Mouse (Mus musculus) CD4-positive, CD25-positive, alpha-beta regulatory T cell, adult 4 months (primary cell): ENCODE measurements around the gene Vmn1r51. TPM values are rescaled to one million over a fixed set of nuclear protein-coding genes. Genes with fewer than 3 reads are reported as not detected.
"Not testable (repeated sequence)": the region's sequence is repeated elsewhere in the genome, so short reads cannot be mapped to it uniquely, and the experiment has no call there.

Experiments used
- ATAC-seq: one replicate; pipeline ENCODE4 v1.8.0; 2017
- polyA plus RNA-seq, 2 experiments: library from polyadenylated mRNA; unstranded; fragments of 100-300 nt; shearing (Covaris generic); gene quantifications; one replicate each; pipeline ENCODE4 v1.2.1; 2017

Vmn1r51 gene
- not detected for polyA plus RNA-seq

DNA sequence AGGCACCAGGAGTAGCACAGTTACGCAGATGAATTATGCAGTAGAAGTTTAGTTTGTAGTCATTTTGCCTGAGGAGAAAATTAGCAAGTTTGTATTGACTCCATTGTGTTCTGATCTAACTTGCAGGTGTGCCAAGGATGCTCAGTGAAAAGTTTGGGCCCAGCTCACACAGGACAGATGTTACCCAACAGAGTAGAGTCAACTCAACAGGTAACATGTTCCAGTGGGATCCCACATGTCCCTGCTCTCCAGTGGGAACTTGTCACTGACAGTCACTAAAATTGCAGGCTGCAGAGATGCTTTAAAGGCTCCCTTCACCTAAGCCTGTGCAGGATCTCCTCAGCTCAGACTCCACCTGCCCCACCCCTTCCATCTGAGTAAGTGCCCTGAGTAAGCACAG, at the start of gene Vmn1r51:
Gene Vmn1r51 (plus strand): TSS at position 301 of the 400 bp plus-strand sequence.
- not testable (repeated sequence) for ATAC-seq

- ATAC-seq = no peak
Observed at GRCm38 (mm10) chr6:90078406-90078805, 44.0 kb upstream of the Vmn1r51 start, which contains the start of gene Vmn1r49. Gene Vmn1r49, minus strand, starts transcription at chr6:90078506.

DNA sequence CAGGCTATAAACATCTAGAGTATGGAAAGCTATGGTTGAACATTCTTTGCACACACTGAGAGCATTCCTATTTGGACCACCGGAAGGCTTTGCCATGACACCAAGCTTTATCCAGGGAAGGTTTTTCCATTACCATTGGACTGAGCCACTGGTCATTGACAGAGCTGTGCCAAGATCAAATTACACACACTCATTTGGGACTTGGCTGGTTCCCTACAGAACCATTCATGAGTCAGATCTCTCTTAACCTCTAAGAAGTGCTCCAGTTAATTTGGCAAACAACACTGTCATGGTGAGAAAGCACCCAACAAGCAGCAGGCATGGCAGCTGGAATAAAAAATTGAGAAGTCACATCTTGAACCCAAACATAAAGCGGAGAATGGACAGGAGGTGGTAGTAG, 21.8 kb upstream of the Vmn1r51 start:
- no peak for ATAC-seq

DNA sequence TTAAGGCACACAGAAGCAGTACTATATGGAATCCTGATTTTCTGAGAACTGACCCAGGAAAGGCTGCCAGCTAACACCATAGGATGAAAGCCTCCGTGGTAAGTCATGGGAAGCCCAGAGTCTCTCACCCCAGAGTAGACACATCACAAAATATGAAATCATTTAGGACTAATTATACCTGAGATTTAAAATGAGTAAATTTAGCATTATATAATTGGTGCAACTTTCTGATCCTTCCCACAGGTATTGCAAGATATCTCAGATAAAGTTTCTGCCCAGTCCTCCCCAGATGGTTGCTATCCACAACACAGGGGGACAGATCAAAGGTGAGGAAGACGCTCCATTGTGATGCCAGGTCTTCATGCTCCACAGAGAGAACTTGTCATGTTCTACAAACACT, 21.3 kb upstream of the Vmn1r51 start, which contains the start of gene Vmn1r50:
Gene Vmn1r50 (plus strand): TSS at position 301 of the 400 bp plus-strand sequence.
- no peak for ATAC-seq

GRCm38 (mm10) chr6:90160139-90160538, 37.7 kb downstream of the Vmn1r51 start:
- ATAC-seq = no peak

DNA sequence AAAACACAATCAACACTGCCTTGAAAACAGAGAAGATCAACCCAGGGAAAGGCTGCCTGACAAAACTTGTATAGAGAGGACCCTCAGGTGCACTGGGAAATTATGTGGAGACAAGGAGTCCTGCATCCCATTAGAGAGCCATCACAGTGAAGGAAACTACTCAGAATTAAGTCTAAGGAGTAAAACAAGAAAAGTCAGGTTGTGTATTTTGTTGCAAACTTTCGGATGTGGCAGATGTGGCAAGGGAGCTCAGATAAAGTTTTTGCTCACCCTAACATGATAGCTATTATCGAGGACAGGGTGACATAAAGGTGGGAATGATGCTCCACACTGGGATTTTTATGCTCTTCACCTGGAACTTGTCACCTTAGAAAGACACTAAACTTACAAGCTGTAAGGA, 52.1 kb downstream of the Vmn1r51 start, which contains the start of gene Vmn1r52:
Gene Vmn1r52 (plus strand): TSS at position 301 of the 400 bp plus-strand sequence.
- no peak for ATAC-seq

Other genes starting within 250 kb of the Vmn1r51 start
- not detected for gene Vmn1r42, start 246.2 kb upstream of the Vmn1r51 start, polyA plus RNA-seq
- gene Vmn1r43, start 246.2 kb upstream of the Vmn1r51 start, polyA plus RNA-seq = under 1 TPM in 1 of 2 experiments, not detected in 1; 0.04 TPM
- gene Vmn1r44, start 238.9 kb upstream of the Vmn1r51 start, polyA plus RNA-seq = not detected
- gene Vmn1r45, start 182.0 kb upstream of the Vmn1r51 start, polyA plus RNA-seq = not detected
- under 1 TPM in 1 of 2 experiments, not detected in 1; 0.04 TPM for gene Vmn1r46, start 153.3 kb upstream of the Vmn1r51 start, polyA plus RNA-seq
- not detected for gene Vmn1r47, start 106.4 kb upstream of the Vmn1r51 start, polyA plus RNA-seq
- not detected for gene Vmn1r48, start 85.8 kb upstream of the Vmn1r51 start, polyA plus RNA-seq
- not detected for gene Vmn1r49, start 44.1 kb upstream of the Vmn1r51 start, polyA plus RNA-seq
- gene Vmn1r50, start 21.2 kb upstream of the Vmn1r51 start, polyA plus RNA-seq = not detected
- gene Vmn1r52, start 52.2 kb downstream of the Vmn1r51 start, polyA plus RNA-seq = not detected
- gene V1ra8, start 80.2 kb downstream of the Vmn1r51 start, polyA plus RNA-seq = not detected
- not detected for gene Vmn1r53, start 101.8 kb downstream of the Vmn1r51 start, polyA plus RNA-seq
- gene Vmn1r54, start 123.7 kb downstream of the Vmn1r51 start, polyA plus RNA-seq = not detected
- gene BC048671, start 178.6 kb downstream of the Vmn1r51 start, polyA plus RNA-seq = not detected
- not detected for gene Chst13, start 202.6 kb downstream of the Vmn1r51 start, polyA plus RNA-seq
- gene Uroc1, start 210.7 kb downstream of the Vmn1r51 start, polyA plus RNA-seq = not detected
- 1 to 10 TPM; 5.9 to 6.8 TPM for gene Zxdc, start 246.9 kb downstream of the Vmn1r51 start, polyA plus RNA-seq